Mouse (Mus musculus) kidney, postnatal 36 days (tissue): ENCODE measurements around the gene Rexo4.

Experiments
- DNase-seq, 2 experiments: peaks; one replicate each; pipeline ENCODE4 v3.0.0; 2021 to 2022; ENCODE audit warnings: mixed read lengths in 2 of 2

Rexo4 gene

GRCm38 (mm10) chr2:26941539-26941938, 22.6 kb downstream of the Rexo4 start:
- DNase-seq: peak; percentile 39 to 42

- no peak for DNase-seq
Observed at GRCm38 (mm10) chr2:26936425-26936824, 27.8 kb downstream of the Rexo4 start.

- DNase-seq: no peak
Observed at GRCm38 (mm10) chr2:26935286-26935685, 28.9 kb downstream of the Rexo4 start.

- peak; percentile 97 to 98 for DNase-seq
Observed at GRCm38 (mm10) chr2:26933304-26934055, 30.7 kb downstream of the Rexo4 start, which contains the start of the genes Surf4 and Stkld1. Gene Surf4, minus strand, starts transcription at chr2:26933928. Gene Stkld1, plus strand, starts transcription at chr2:26934047.

GRCm38 (mm10) chr2:26932473-26933303, 31.5 kb downstream of the Rexo4 start:
- peak; percentile 66 to 74 for DNase-seq

- DNase-seq: peak; percentile 78 to 79
Observed at GRCm38 (mm10) chr2:26930390-26930789, 33.8 kb downstream of the Rexo4 start.

- peak; percentile 46 to 54 for DNase-seq
Observed at GRCm38 (mm10) chr2:26927745-26928476, 36.3 kb downstream of the Rexo4 start.

GRCm38 (mm10) chr2:26921784-26922183, 42.4 kb downstream of the Rexo4 start:
- peak; percentile 59 to 73 for DNase-seq

GRCm38 (mm10) chr2:26920190-26920855, 43.9 kb downstream of the Rexo4 start:
- DNase-seq: peak; percentile 71 to 82

- no peak for DNase-seq
Observed at GRCm38 (mm10) chr2:26919684-26920083, 44.5 kb downstream of the Rexo4 start.

- no peak for DNase-seq
Observed at GRCm38 (mm10) chr2:26916738-26917137, 47.4 kb downstream of the Rexo4 start.

GRCm38 (mm10) chr2:26915927-26916728, 48.1 kb downstream of the Rexo4 start, which contains the start of the genes Surf2 and Surf1:
Gene Surf2, plus strand, starts transcription at chr2:26916367.
Gene Surf1, minus strand, starts transcription at chr2:26916530.
- DNase-seq: peak; percentile 86 to 88

GRCm38 (mm10) chr2:26914148-26914941, 49.8 kb downstream of the Rexo4 start:
- DNase-seq: no peak

GRCm38 (mm10) chr2:26913416-26914147, 50.6 kb downstream of the Rexo4 start:
- no peak for DNase-seq

GRCm38 (mm10) chr2:26912253-26912770, 51.9 kb downstream of the Rexo4 start:
- no peak for DNase-seq

- DNase-seq: peak in 1 of 2 experiments; percentile 70
Observed at GRCm38 (mm10) chr2:26910994-26911765, 53.0 kb downstream of the Rexo4 start.

GRCm38 (mm10) chr2:26910124-26910993, 53.8 kb downstream of the Rexo4 start, which contains the start of the genes Med22 and Rpl7a:
Gene Med22, minus strand, starts transcription at chr2:26910677.
Gene Rpl7a, plus strand, starts transcription at chr2:26910764.
- peak; percentile 100 for DNase-seq
